Mouse (Mus musculus) urinary bladder, postnatal 10 days (tissue): ENCODE data around the gene Casd1.

Experiments used
- DNase-seq: peaks from one replicate; pipeline ENCODE4 v3.0.0; 2022; ENCODE audit warnings: low spot score

Gene Casd1

GRCm38 (mm10) chr6:4600658-4601296 is at the start of gene Casd1:
Gene Casd1 (plus strand): TSS chr6:4600839.
- DNase-seq = no peak

GRCm38 (mm10) chr6:4555366-4555765 is 45.3 kb upstream of the Casd1 start:
- DNase-seq = no peak

GRCm38 (mm10) chr6:4557086-4557485 is 43.6 kb upstream of the Casd1 start:
- no peak for DNase-seq

GRCm38 (mm10) chr6:4557678-4558077 is 43.0 kb upstream of the Casd1 start:
- DNase-seq = no peak

- no peak for DNase-seq
Observed at GRCm38 (mm10) chr6:4561156-4561555, 39.5 kb upstream of the Casd1 start.

GRCm38 (mm10) chr6:4561621-4562020 is 39.0 kb upstream of the Casd1 start:
- no peak for DNase-seq

- no peak for DNase-seq
Observed at GRCm38 (mm10) chr6:4562401-4562800, 38.2 kb upstream of the Casd1 start.

- DNase-seq = no peak
Observed at GRCm38 (mm10) chr6:4563477-4563876, 37.2 kb upstream of the Casd1 start.

- no peak for DNase-seq
Observed at GRCm38 (mm10) chr6:4570412-4570811, 30.2 kb upstream of the Casd1 start.

- no peak for DNase-seq
Observed at GRCm38 (mm10) chr6:4577756-4578155, 22.9 kb upstream of the Casd1 start.

- no peak for DNase-seq
Observed at GRCm38 (mm10) chr6:4578343-4578742, 22.3 kb upstream of the Casd1 start.

- no peak for DNase-seq
Observed at GRCm38 (mm10) chr6:4579620-4580019, 21.0 kb upstream of the Casd1 start.

GRCm38 (mm10) chr6:4583485-4583884 is 17.2 kb upstream of the Casd1 start:
- DNase-seq = no peak

GRCm38 (mm10) chr6:4587946-4588345 is 12.7 kb upstream of the Casd1 start:
- no peak for DNase-seq

GRCm38 (mm10) chr6:4588722-4589121 is 11.9 kb upstream of the Casd1 start:
- DNase-seq = no peak

- no peak for DNase-seq
Observed at GRCm38 (mm10) chr6:4590089-4590488, 10.6 kb upstream of the Casd1 start.

- DNase-seq = no peak
Observed at GRCm38 (mm10) chr6:4597711-4598110, 2.9 kb upstream of the Casd1 start.

- DNase-seq = no peak
Observed at GRCm38 (mm10) chr6:4600085-4600657, 468 bp upstream of the Casd1 start.

- DNase-seq = no peak
Observed at GRCm38 (mm10) chr6:4601297-4601931, 775 bp downstream of the Casd1 start.

- no peak for DNase-seq
Observed at GRCm38 (mm10) chr6:4602012-4602411, 1.4 kb downstream of the Casd1 start.

- no peak for DNase-seq
Observed at GRCm38 (mm10) chr6:4606394-4606793, 5.8 kb downstream of the Casd1 start.

GRCm38 (mm10) chr6:4610216-4610896 is 9.7 kb downstream of the Casd1 start:
- DNase-seq = no peak

- DNase-seq = no peak
Observed at GRCm38 (mm10) chr6:4611853-4612252, 11.2 kb downstream of the Casd1 start.
